Mouse (Mus musculus) cerebellum, adult 18-20 months (tissue): ENCODE data around the gene Gm6993.

Experiments
- DNase-seq, 2 experiments: peaks; one replicate each; pipeline ENCODE4 v3.0.0; 2021

Gm6993 gene

DNA sequence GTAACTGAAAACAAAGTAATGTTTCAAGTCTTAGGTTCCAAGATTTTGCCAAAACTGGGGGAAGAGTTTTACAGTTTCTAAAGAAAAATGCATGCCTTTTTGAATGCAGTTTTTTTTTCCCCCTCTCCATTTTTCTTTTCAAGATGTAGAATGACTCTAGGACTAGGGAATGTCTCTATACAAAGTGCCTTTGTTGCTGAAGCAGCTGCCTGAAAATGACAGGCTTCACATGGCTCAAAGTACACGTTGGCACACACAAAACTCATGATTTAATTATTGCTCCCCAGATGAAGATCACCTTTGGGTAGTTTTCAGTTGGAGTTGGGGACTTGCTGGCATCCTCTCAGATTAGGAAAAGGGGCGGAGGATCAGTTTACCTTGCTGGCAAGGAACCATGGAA is 32.3 kb downstream of the Gm6993 start:
- no peak for DNase-seq

DNA sequence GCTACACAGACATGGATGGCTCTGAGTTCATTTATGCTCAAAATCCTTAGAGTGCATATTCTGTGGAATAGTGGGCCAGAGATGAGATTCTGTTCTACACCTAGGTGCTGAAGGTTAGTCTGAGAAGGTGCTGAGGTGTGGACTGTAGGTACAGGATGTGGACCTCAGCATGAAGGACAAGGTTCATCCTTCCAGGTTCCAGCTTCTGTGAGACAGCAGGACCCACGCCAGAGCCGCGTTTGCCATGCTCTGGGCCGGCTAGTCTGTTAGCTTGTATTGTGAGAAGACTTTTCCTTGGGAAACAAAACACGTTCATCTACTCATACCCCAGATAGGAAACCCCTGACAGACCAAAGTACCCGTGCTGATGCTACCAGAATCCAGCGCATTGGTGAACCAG is 33.1 kb downstream of the Gm6993 start:
- DNase-seq, result no peak

DNA sequence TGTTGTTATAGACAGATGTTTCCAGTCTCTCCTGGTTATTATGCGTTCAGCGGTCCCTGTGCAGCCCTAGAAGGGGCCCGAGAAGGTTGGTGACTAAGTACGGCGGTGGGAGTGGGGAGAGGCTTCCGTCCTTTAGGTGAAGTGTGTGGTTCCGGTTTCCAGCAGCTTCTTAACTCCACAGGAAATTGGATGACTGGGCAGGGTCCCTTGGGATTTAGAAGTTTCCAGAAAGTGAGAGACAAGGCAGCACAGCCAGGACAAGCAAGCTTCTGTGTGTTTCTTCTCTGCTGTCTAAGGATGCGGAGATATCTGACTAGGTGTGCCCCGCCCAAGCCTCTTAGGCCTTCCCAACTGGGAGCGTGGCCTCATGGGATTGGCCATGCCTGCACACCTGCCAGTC is 34.8 kb downstream of the Gm6993 start:
- no peak for DNase-seq

DNA sequence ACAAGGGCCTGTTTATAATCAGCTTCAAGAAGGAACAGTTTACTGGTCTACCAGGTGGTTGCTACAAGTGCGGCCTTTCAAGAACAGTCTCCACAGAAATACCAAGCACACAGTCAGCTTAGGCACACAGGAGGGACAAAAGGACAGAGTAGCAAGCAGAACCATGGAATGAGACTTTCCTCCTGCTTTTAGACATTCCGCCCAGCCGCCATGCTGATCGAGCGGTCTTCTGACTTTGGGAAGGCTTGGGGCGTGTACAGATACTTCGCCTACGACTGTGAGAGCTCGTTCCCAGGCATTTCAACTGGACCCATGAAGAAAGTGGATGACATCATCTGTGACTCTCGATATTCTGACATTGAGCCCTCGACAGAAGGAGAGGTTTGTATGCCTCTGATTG is 37.7 kb downstream of the Gm6993 start:
- DNase-seq, result no peak

DNA sequence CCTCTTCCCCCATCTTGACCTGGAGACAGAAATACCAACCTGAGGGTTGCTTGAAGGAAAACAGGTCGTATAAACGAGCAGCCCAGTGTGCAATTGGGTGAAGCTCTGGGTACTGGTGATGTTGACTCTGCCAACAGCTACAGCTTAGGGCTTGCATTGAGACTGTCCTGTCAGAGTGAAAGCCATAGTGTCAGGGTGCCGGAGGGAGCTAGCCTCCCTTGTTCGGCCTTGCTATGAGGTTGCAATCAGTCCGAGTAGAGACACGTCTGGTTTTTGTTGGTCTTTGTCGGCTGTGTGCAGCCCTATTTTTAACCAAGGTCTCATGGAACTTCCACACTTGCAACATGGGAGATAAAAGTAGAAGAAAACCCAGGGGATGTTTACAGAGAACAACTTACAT is 39.7 kb downstream of the Gm6993 start:
- DNase-seq, result no peak

GRCm38 (mm10) chr12:31281100-31281591 is 40.6 kb downstream of the Gm6993 start:
- DNase-seq, result no peak

GRCm38 (mm10) chr12:31282241-31282640 is 41.7 kb downstream of the Gm6993 start:
- DNase-seq, result no peak

DNA sequence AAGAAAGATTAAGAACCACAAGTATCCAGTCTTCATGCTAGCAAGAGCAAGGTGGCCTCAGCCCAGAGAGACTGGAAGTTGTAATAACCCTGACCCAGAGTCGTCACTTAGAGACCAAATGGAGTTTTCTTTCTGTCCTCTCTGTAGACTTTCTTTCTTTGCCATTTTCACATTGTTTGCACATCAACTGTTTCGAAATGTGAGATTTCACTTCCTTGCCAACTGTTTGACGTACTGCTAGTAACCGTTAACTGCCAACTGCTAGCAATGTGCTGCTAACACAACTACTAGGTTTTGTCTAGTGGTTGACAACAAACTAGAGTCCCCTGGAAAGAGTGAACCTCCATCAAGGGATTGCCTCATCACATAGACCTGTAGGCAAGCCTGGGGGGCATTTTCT is 42.6 kb downstream of the Gm6993 start:
- no peak for DNase-seq

- no peak for DNase-seq
Observed at GRCm38 (mm10) chr12:31283617-31284136, 43.1 kb downstream of the Gm6993 start.

DNA sequence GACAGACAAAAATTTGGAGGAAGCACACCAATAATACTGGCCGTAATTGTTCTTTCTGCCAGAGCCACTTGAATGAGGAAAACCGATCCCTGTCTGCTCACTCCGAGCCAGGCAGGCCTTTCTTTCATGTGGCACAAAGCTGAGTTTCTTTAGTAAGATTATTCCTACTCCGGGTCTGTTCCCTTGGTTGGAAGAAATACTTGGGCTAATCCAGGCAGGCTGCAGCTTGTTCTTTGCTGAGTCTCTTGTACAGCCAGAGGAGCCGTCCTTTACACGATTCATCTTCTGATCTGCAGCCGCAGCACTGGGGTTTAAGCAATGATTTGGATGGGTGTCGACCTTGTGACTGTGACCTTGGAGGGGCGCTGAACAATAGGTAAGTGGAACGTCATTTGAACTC is 48.5 kb downstream of the Gm6993 start:
- no peak for DNase-seq
